26 mouse cellular contexts compared by ENCODE assay signal in the genomic region with DNA sequence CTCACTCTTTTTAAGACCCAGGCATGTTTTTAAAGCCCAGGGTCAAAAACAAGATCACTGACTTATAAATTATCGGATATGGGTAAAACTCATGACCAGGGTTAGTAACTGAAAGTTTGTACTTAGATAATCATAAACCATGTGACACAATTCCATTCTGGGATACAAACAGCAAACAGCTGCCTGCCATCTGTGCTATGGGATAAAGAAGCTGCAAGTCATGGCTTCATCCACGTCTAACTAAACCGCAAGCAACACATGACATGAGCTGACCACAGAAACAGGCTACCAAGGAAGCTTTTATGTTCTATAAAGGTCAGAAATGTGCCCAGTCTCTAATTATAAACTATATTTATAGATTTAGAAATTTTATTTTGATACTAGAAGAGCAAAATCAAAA. TPM values are rescaled to one million over a fixed set of nuclear protein-coding genes. Genes with fewer than 3 reads are reported as not detected.
DNase-seq lines count a peak whose midpoint lies in the region; ATAC-seq and TF ChIP-seq lines count a peak whose summit lies in the region.
"Had no signal": no experiment of that assay in that cellular context is flagged by ENCODE, and none has a peak within 500 bp of the region (broad histone marks: within the 10 kb centered on the region; RNA-seq: fewer than 3 reads in every experiment).

No protein-coding gene starts in this region.

- H3K36me3 ChIP-seq in heart, embryonic 12.5 days, result peaks cover 68% of the 10 kb centered on the region
- H3K36me3 ChIP-seq in limb, embryonic 14.5 days (ENCODE audit: control insufficient read depth, insufficient read depth, low read length), result peaks cover 67% of the 10 kb centered on the region
- peaks cover 96% of the 10 kb centered on the region for H3K36me3 ChIP-seq in limb, embryonic 10.5 days
- peaks cover 26% of the 10 kb centered on the region for H3K36me3 ChIP-seq in hindbrain, embryonic 16.5 days (ENCODE audit: control insufficient read depth, insufficient read depth, low read length)
- H3K36me3 ChIP-seq in thymus, adult 2 months (ENCODE audit: control insufficient read depth, insufficient read depth, low read length), result peaks cover 66% of the 10 kb centered on the region

- TF ChIP-seq CTCF in thymus, adult 2 months (IDR thresholded peaks at IDR 0.05; ENCODE audit: borderline replicate concordance, control insufficient read depth, extremely low read depth, insufficient read depth, low read length, poor library complexity), result no peak

- no peak overlapping the region for H3K9ac ChIP-seq in heart, embryonic 12.5 days
- H3K9ac ChIP-seq in limb, embryonic 14.5 days (ENCODE audit: low read depth, low read length, severe bottlenecking), result no peak overlapping the region
- H3K9ac ChIP-seq in hindbrain, embryonic 16.5 days (ENCODE audit: low read depth, low read length), result no peak overlapping the region
- H3K9ac ChIP-seq: forebrain, embryonic 15.5 days; intestine, embryonic 15.5 days; liver, embryonic 13.5 days; lung, embryonic 15.5 days; midbrain, embryonic 12.5 days; neural tube, embryonic 13.5 days had no signal

- WGBS in heart, embryonic 12.5 days, result 87% methylated on average over 3 of the region's 3 CpGs
- 77% methylated on average over 3 of the region's 3 CpGs for WGBS in limb, embryonic 14.5 days
- 92% methylated on average over 3 of the region's 3 CpGs for WGBS in limb, embryonic 10.5 days
- WGBS in hindbrain, embryonic 16.5 days, result 82% methylated on average over 3 of the region's 3 CpGs
- WGBS in thymus, adult 2 months, result 90% methylated on average over 3 of the region's 3 CpGs

- H3K9me3 ChIP-seq in heart, embryonic 12.5 days (replicated peaks), result no peaks in the 10 kb centered on the region
- H3K9me3 ChIP-seq in limb, embryonic 14.5 days (ENCODE audit: control insufficient read depth, low read length), result no peaks in the 10 kb centered on the region
- no peaks in the 10 kb centered on the region for H3K9me3 ChIP-seq in limb, embryonic 10.5 days (replicated peaks)
- no peaks in the 10 kb centered on the region for H3K9me3 ChIP-seq in hindbrain, embryonic 16.5 days (ENCODE audit: control insufficient read depth, low read length)
- H3K9me3 ChIP-seq: forebrain, embryonic 10.5 days; forebrain, embryonic 15.5 days; heart, embryonic 10.5 days; hindbrain, embryonic 10.5 days; intestine, embryonic 15.5 days; liver, embryonic 13.5 days; lung, embryonic 15.5 days; midbrain, embryonic 12.5 days; neural tube, embryonic 13.5 days had no signal

- TF ChIP-seq POLR2A in limb, embryonic 14.5 days (IDR thresholded peaks at IDR 0.05; ENCODE audit: borderline replicate concordance, extremely low read depth, insufficient read depth, insufficient read length), result no peak
- TF ChIP-seq POLR2A in thymus, adult 2 months (IDR thresholded peaks at IDR 0.05; ENCODE audit: control insufficient read depth, extremely low read depth, insufficient read depth, low read length, poor library complexity), result no peak

- peak; percentile 25 to 28 for DNase-seq in heart, postnatal 10 days
- peak; percentile 22 for DNase-seq in limb, embryonic 14.5 days (ENCODE audit: low spot score)
- DNase-seq in limb, embryonic 10.5 days (ENCODE audit: low spot score), result no peak
- DNase-seq in thymus, adult 2 months, result no peak
- DNase-seq: adrenal gland, adult 2 months; cerebellum, adult 2 months; cerebellum, postnatal 14 days; layer of hippocampus, adult 9-11 months; liver, embryonic 13.5 days had no signal

- no peak for ATAC-seq in heart, embryonic 12.5 days (ENCODE audit: insufficient number of reproducible peaks, low FRiP score)
- peak; percentile 50; the same call in 1 of the 2 replicates for ATAC-seq in limb, embryonic 14.5 days (ENCODE audit: low FRiP score, low read depth)
- ATAC-seq in granulocyte monocyte progenitor cell, adult 5-6 weeks (replicated peaks; ENCODE audit: poor library complexity, severe bottlenecking), result peak; percentile 50
- ATAC-seq in megakaryocyte progenitor cell, adult 5-6 weeks (replicated peaks; ENCODE audit: poor library complexity), result peak; percentile 70
- no peak for ATAC-seq in hindbrain, embryonic 16.5 days
- ATAC-seq: activated CD4-positive, CD25-positive, alpha-beta regulatory T cell, adult 4 months; forebrain, embryonic 15.5 days; hindbrain, postnatal 0 days; intestine, embryonic 15.5 days had no signal

- H3K27me3 ChIP-seq in heart, embryonic 12.5 days (replicated peaks), result no peaks in the 10 kb centered on the region
- no peaks in the 10 kb centered on the region for H3K27me3 ChIP-seq in limb, embryonic 14.5 days (ENCODE audit: control insufficient read depth, insufficient read depth, low read length)
- no peaks in the 10 kb centered on the region for H3K27me3 ChIP-seq in limb, embryonic 10.5 days (ENCODE audit: low read depth, poor library complexity, severe bottlenecking)
- no peaks in the 10 kb centered on the region for H3K27me3 ChIP-seq in hindbrain, embryonic 16.5 days (replicated peaks; ENCODE audit: control insufficient read depth, insufficient read depth, low read length)
- H3K27me3 ChIP-seq in thymus, adult 2 months (ENCODE audit: control insufficient read depth, insufficient read depth, low read length), result no peaks in the 10 kb centered on the region
- H3K27me3 ChIP-seq: CH12.LX; forebrain, embryonic 15.5 days; intestine, embryonic 15.5 days; liver, embryonic 13.5 days; lung, embryonic 15.5 days; midbrain, embryonic 12.5 days; neural tube, embryonic 13.5 days had no signal

- no peak overlapping the region for H3K27ac ChIP-seq in heart, embryonic 12.5 days (ENCODE audit: poor library complexity, severe bottlenecking)
- 0 out of 2 replicates have a peak overlapping the region, but pooled peaks have one; percentile 16 for H3K27ac ChIP-seq in limb, embryonic 14.5 days (replicated peaks; ENCODE audit: low read depth, low read length)
- no peak overlapping the region for H3K27ac ChIP-seq in limb, embryonic 10.5 days
- no peak overlapping the region for H3K27ac ChIP-seq in hindbrain, embryonic 16.5 days (ENCODE audit: low read depth, low read length)
- H3K27ac ChIP-seq in thymus, adult 2 months (ENCODE audit: control insufficient read depth, insufficient read depth, low read length), result no peak overlapping the region
- H3K27ac ChIP-seq: forebrain, embryonic 10.5 days; forebrain, embryonic 15.5 days; heart, embryonic 10.5 days; hindbrain, embryonic 10.5 days; hindbrain, postnatal 0 days; intestine, embryonic 15.5 days; kidney, postnatal 0 days; liver, embryonic 13.5 days; lung, embryonic 15.5 days; midbrain, embryonic 12.5 days; neural tube, embryonic 13.5 days had no signal

- H3K4me2 ChIP-seq in heart, embryonic 12.5 days, result no peak overlapping the region
- H3K4me2 ChIP-seq in limb, embryonic 14.5 days (replicated peaks; ENCODE audit: low read depth, low read length, severe bottlenecking), result no peak overlapping the region
- no peak overlapping the region for H3K4me2 ChIP-seq in hindbrain, embryonic 16.5 days (ENCODE audit: low read length)
- H3K4me2 ChIP-seq: forebrain, embryonic 15.5 days; intestine, embryonic 15.5 days; liver, embryonic 13.5 days; lung, embryonic 15.5 days; midbrain, embryonic 12.5 days; neural tube, embryonic 13.5 days had no signal

- H3K4me1 ChIP-seq in heart, embryonic 12.5 days (replicated peaks), result 0 out of 2 replicates have a peak, but pooled peaks cover 2% of the 10 kb centered on the region
- no peaks in the 10 kb centered on the region for H3K4me1 ChIP-seq in limb, embryonic 14.5 days (ENCODE audit: control insufficient read depth, insufficient read depth, low read length)
- no peaks in the 10 kb centered on the region for H3K4me1 ChIP-seq in limb, embryonic 10.5 days
- no peaks in the 10 kb centered on the region for H3K4me1 ChIP-seq in hindbrain, embryonic 16.5 days (ENCODE audit: control insufficient read depth, insufficient read depth, low read depth, low read length)
- no peaks in the 10 kb centered on the region for H3K4me1 ChIP-seq in thymus, adult 2 months (replicated peaks; ENCODE audit: control insufficient read depth, insufficient read depth, low read length)
- H3K4me1 ChIP-seq: forebrain, embryonic 10.5 days; forebrain, embryonic 15.5 days; heart, embryonic 10.5 days; hindbrain, embryonic 10.5 days; intestine, embryonic 15.5 days; liver, embryonic 13.5 days; lung, embryonic 15.5 days; midbrain, embryonic 12.5 days; neural tube, embryonic 13.5 days had no signal

- intact Hi-C loops in heart, postnatal 10 days (cut with DNase I), result no loop called here

- H3K4me3 ChIP-seq in heart, embryonic 12.5 days, result no peak overlapping the region
- no peak overlapping the region for H3K4me3 ChIP-seq in limb, embryonic 14.5 days (replicated peaks; ENCODE audit: low read length)
- H3K4me3 ChIP-seq in limb, embryonic 10.5 days, result no peak overlapping the region
- H3K4me3 ChIP-seq in hindbrain, embryonic 16.5 days (ENCODE audit: low read length), result no peak overlapping the region
- H3K4me3 ChIP-seq in thymus, adult 2 months (ENCODE audit: control insufficient read depth, insufficient read depth, low read length), result no peak overlapping the region
- H3K4me3 ChIP-seq: forebrain, embryonic 10.5 days; forebrain, embryonic 15.5 days; heart, embryonic 10.5 days; hindbrain, embryonic 10.5 days; intestine, embryonic 15.5 days; liver, embryonic 13.5 days; lung, embryonic 15.5 days; midbrain, embryonic 12.5 days; neural tube, embryonic 13.5 days had no signal

RNA-seq across cellular contexts. Expression of a gene that starts 31.0 kb away (rescaled TPM):
- 100 to 1,000 TPM; 245 to 270 TPM for total RNA-seq in heart, postnatal 10 days (2021)
- 528 and 544 TPM in 2 replicates for polyA plus RNA-seq in heart, embryonic 12.5 days (2016; fragmentation: Nextera tagmentation; extraction: Ambion mirVana)
- polyA plus RNA-seq in limb, embryonic 14.5 days (2012; rRNA removed), result 300 and 342 TPM in 2 replicates
- 720 and 741 TPM in 2 replicates for polyA plus RNA-seq in limb, embryonic 14.5 days (2014; fragmentation: Nextera tagmentation; extraction: Ambion mirVana)
- 531 and 571 TPM in 2 replicates for polyA plus RNA-seq in limb, embryonic 10.5 days (2016; fragmentation: Nextera tagmentation; extraction: Ambion mirVana)
- total RNA-seq in granulocyte monocyte progenitor cell, adult 5-6 weeks (2014; fragmentation: Nextera tagmentation), result 417 and 477 TPM in 2 replicates
- 469 and 557 TPM in 2 replicates for total RNA-seq in granulocyte monocyte progenitor cell, adult 5-6 weeks (2017)
- total RNA-seq in megakaryocyte progenitor cell, adult 5-6 weeks (2015), result 610 and 655 TPM in 2 replicates
- 471 and 517 TPM in 2 replicates for total RNA-seq in megakaryocyte progenitor cell, adult 5-6 weeks (2017)
- polyA plus RNA-seq in hindbrain, embryonic 16.5 days (2015; fragmentation: Nextera tagmentation; extraction: Ambion mirVana), result 975 and 1,060 TPM in 2 replicates
- polyA plus RNA-seq in thymus, adult 2 months (2012; rRNA removed), result 80.3 and 94.4 TPM in 2 replicates

RNA-seq across cellular contexts. Expression of a gene that starts 49.2 kb away (rescaled TPM):
- under 1 TPM; 0.48 to 0.84 TPM for total RNA-seq in heart, postnatal 10 days (2021)
- 2.7 and 3.1 TPM in 2 replicates for polyA plus RNA-seq in heart, embryonic 12.5 days (2016; fragmentation: Nextera tagmentation; extraction: Ambion mirVana)
- 15.4 and 16.0 TPM in 2 replicates for polyA plus RNA-seq in limb, embryonic 14.5 days (2012; rRNA removed)
- polyA plus RNA-seq in limb, embryonic 14.5 days (2014; fragmentation: Nextera tagmentation; extraction: Ambion mirVana), result 16.0 and 23.0 TPM in 2 replicates
- polyA plus RNA-seq in limb, embryonic 10.5 days (2016; fragmentation: Nextera tagmentation; extraction: Ambion mirVana), result 1.3 and 1.4 TPM in 2 replicates
- total RNA-seq in granulocyte monocyte progenitor cell, adult 5-6 weeks (2014; fragmentation: Nextera tagmentation), result not detected in 2 replicates
- not detected in 2 replicates for total RNA-seq in granulocyte monocyte progenitor cell, adult 5-6 weeks (2017)
- not detected in 2 replicates for total RNA-seq in megakaryocyte progenitor cell, adult 5-6 weeks (2015)
- not detected in 2 replicates for total RNA-seq in megakaryocyte progenitor cell, adult 5-6 weeks (2017)
- 1.2 and 1.9 TPM in 2 replicates for polyA plus RNA-seq in hindbrain, embryonic 16.5 days (2015; fragmentation: Nextera tagmentation; extraction: Ambion mirVana)
- polyA plus RNA-seq in thymus, adult 2 months (2012; rRNA removed), result 8.4 and 9.1 TPM in 2 replicates
- total RNA-seq: CH12.LX; megakaryocyte, adult 5-6 weeks had no signal

Comparison
In these comparisons a context has a peak if more than half of its experiments do, and no peak if none do; other contexts are left out.
1. DNase-seq: peak in heart, postnatal 10 days (2 of 2) and limb, embryonic 14.5 days (single experiment); none in limb, embryonic 10.5 days (single experiment) and thymus, adult 2 months (single experiment).
2. ATAC-seq: peak in limb, embryonic 14.5 days (single experiment), granulocyte monocyte progenitor cell, adult 5-6 weeks (single experiment) and megakaryocyte progenitor cell, adult 5-6 weeks (single experiment); none in heart, embryonic 12.5 days (single experiment) and hindbrain, embryonic 16.5 days (single experiment).